Mouse (Mus musculus): Measurements from ENCODE around the gene Abi2.
A peak's percentile ranks its signal among the peaks of the same experiment; 100 is the strongest.
"Not testable (repeated sequence)": the region's sequence is repeated elsewhere in the genome, so short reads cannot be mapped to it uniquely, and the experiment has no call there.

Abi2 gene

GRCm38 (mm10) chr1:60409168-60409828, at the start of gene Abi2:
Gene Abi2 (plus strand): TSS chr1:60409619.
- peak; percentile 96 for DNase-seq (ENCODE audit: low spot score)

- no peak for DNase-seq (ENCODE audit: low spot score)
Measured at GRCm38 (mm10) chr1:60361626-60362025, 47.8 kb upstream of the Abi2 start.

GRCm38 (mm10) chr1:60376556-60376955, 32.9 kb upstream of the Abi2 start:
- DNase-seq (ENCODE audit: low spot score): no peak

DNA sequence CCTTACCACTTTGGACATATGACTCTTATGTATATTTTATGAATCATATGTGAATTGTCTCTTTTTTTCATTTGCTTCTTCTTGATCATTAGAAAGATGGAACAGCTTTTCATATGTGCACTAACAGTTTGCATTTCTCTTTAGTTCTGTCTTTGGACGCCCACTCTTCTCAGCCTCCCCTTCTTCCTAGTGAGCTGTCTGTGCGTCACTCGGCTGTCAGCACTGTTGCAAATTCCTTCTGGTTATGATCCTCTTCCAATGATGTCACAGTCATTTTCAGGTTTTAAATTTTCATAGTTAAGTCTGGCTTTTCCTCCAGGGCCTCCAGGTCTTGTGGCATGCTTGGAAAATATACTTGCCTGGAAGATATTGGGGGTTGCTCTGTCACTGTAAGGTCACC, 27.5 kb upstream of the Abi2 start:
- DNase-seq (ENCODE audit: low spot score): no peak

DNA sequence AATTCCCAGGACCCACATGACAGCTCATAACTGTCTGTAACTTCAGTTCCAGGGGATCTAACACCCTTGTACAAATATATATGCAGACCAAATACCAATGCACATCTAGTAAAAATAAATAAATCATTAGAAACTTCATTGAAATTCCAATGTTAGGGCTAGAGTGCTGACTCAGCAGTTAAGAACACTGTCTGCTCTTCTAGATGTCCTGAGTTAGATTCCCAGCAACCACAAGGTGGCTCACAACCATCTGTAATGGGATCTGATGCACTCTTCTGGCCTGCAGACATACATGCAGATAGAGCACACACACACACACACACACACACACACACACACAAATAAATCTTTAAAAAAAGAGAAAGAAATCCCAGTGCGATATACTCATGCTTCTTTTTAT, 4.6 kb upstream of the Abi2 start:
- peak; percentile 23 for DNase-seq (ENCODE audit: low spot score)

DNA sequence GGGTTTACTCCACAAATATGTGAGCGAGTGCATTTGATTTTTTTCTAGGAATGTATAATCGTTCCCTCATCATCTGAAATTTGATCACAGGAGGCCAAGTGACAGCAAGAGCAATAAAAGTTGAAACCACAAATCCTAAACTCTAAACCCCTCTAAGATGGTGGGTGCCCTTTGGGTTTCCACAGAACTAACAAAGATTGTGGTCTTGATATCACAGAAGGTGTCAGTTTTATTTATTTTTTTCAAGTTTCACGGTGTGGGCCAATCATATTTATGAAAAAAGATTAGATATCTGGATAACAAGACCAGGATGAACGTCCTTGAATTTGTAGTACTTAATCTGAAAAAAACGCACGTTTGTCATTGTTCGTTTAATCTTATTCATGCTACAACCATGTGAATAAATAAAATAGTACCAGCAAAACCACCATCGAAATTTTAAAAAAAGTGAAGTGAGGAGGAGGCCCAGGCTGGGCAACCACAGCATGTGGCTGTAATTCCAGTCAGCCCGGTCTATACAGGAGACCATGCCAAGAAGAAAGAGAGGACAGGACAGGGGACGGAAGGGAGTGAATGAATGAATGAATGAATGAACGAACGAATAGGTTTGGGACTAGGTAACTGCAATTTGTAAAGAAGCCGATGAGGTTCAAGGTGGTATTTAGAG, 785 bp upstream of the Abi2 start:
- DNase-seq (ENCODE audit: low spot score): peak; percentile 5

DNA sequence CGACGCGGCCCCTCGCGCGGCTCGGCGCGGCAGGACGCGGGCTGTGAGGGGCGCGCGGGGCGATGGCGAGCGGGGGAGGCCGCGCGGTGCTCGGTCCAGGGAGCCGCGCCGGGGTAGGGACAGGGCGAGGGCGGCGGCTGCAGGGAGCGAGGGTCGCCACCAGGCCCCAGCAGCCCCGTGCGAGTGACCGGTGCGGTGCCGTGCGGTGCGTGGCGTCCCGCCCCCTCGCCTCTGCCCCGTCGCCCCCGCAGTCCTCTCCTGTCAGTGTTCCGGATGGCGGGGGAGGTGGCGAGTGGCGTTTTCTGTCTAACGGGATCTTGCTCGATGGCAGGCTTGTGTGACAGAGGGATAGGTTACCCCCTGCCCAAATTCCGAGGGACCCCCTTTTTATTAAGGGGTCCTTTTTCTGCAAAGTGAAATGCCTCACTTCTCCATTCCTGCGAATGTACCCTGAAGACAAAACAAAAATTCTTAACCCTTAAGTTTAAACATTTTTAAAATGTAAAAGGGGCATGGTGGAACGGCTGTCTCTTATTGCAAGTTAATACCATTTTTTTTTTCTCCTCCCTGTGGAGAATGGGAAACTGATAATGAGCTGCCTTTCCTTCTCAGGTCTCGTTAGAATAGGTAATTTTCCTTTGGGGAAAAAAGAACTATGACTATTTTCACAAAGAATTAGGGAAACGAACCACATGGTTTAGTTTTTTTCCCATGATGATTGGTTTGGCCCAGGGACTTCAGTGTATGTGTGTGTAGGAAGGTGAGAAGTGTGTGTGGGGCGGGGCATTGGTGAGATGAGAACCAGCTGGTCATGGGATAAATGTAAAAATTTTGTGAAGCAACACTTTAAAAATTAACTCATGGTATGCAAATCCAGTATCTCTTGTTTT, 754 bp downstream of the Abi2 start:
- peak; percentile 22 for DNase-seq (ENCODE audit: low spot score)

- DNase-seq (ENCODE audit: low spot score): no peak
Measured at GRCm38 (mm10) chr1:60416724-60417123, 7.3 kb downstream of the Abi2 start.

DNA sequence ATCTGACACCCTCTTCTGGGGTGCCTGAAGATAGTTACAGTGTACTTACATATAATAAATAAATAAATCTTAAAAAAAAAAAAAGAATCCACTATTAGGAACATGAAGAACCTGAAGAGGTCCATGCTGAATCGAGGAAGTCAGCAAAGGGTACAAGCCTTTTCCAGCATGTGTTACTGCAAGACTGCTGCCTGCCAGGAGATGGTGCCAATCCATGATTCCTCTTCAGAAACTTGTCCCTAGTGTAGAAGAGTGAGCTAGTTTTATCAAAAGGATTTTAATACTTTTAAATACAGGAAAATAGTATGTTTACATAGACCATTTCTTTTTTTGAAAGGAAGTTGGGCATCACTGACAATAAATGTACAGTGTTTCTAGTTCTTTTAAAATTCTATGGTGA, 14.5 kb downstream of the Abi2 start:
- no peak for DNase-seq (ENCODE audit: low spot score)

DNA sequence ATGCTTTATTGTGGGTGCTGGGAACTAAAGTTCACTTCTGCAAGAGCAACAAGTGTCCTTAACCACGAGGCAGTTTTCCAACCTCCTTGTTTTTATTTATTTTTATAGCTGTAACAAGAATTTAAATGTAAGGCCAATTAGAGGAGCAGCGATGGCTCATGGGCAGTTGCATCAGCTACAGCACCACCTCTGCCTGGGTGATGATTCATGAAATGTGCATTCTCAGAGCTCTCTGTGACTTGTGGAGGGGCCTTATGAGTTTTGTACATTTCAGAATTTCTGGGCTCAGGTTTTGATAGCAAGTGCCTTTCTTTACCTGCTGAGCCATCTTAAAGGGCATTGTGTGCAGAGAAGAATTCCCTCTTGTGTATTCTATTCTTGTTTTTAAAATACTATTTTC, 18.9 kb downstream of the Abi2 start:
- no peak for DNase-seq (ENCODE audit: low spot score)

GRCm38 (mm10) chr1:60428932-60429331, 19.5 kb downstream of the Abi2 start:
- peak; percentile 36 for DNase-seq (ENCODE audit: low spot score)

- no peak for DNase-seq (ENCODE audit: low spot score)
Measured at GRCm38 (mm10) chr1:60431531-60431930, 22.1 kb downstream of the Abi2 start.

DNA sequence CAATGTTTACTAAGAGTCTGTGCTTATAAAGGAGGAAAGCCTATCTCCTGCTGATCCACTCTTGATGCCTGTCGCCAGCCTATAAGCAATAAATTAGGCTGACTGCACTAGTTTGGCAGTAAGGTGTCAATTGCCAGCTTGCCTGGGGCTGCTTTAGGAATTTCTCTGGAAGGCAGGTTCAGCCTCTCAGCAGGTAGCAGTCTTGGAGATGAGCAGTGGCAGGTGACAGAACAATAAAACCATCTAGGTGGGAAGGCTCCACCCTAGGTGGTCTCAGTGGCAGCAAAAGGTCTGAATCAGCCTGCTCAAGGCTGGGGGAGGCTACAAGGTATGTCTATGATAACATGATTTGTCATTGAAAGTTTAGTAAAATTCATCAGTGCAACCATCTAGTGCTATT, 23.1 kb downstream of the Abi2 start:
- DNase-seq (ENCODE audit: low spot score): no peak

GRCm38 (mm10) chr1:60441438-60441837, 32.0 kb downstream of the Abi2 start:
- DNase-seq (ENCODE audit: low spot score): not testable (repeated sequence)

DNA sequence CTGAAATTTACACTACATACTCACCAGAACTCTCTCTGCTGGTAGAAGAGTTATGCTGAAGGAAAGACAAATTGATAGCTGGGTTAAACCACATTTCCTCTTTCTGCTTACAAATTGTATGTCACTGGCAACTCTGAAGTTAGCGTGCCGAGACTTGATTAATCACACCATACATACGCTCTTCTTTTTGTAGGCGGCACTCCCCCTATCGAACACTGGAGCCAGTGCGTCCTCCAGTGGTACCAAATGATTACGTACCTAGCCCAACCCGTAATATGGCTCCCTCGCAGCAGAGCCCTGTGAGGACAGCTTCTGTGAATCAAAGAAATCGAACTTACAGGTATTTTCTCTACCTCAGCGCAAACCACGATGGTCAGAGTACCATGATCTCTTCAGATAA, 37.6 kb downstream of the Abi2 start:
- DNase-seq (ENCODE audit: low spot score): no peak

DNA sequence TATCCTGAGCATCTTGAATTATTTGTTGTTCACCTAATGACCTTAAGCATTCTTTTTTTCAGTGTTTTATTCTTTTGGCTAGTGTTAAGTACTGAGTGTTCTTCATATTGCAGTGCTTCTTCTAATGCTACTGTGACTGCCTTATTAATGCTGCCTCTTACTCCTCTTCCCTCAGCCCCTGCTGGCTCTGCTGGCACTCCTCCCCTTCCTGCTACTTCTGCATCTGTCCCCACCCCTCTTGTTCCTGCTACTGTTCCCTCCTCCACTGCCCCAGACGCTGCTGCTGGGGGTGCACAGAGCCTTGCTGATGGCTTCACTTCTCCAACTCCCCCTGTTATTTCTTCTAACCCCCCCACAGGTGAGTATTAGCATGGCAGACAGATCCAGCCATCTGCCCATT, 40.5 kb downstream of the Abi2 start:
- no peak for DNase-seq (ENCODE audit: low spot score)

GRCm38 (mm10) chr1:60460623-60461022, 51.2 kb downstream of the Abi2 start:
- no peak for DNase-seq (ENCODE audit: low spot score)

GRCm38 (mm10) chr1:60469491-60469890, 60.1 kb downstream of the Abi2 start:
- DNase-seq (ENCODE audit: low spot score): no peak

DNA sequence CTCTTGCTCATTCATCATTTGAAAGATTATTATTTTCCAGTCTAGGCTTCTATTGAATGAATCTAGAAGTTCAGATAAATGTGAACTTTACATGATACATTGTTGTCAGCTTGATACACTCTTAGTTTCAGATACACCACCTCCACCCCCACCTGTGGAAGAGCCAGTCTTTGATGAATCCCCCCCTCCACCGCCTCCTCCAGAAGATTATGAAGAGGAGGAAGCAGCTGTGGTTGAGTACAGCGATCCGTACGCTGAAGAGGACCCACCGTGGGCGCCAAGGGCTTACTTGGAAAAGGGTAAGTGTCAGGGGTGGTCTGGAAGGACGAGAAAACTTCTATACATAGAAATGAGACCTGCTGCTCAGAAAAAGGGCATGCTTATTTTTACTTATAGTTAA, 61.1 kb downstream of the Abi2 start:
- no peak for DNase-seq (ENCODE audit: low spot score)

DNA sequence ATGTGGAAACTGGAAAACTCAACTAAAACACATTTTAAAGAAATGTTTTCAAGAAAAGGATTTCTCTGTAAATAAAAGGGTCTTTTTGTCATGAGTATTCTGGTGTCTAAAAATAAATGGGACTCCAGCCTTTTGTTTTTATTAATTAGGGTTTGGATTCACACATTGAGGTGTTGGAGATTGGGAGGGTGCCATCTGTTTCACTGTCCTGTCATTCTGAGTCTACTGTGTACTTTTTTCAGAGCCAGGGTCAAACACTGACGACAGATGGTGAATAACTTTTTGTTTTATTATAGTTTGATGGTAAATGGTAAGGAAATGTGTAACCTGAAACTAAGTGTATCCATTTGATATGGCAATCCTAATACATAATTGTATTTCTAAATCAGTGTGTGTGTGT, 72.1 kb downstream of the Abi2 start:
- DNase-seq (ENCODE audit: low spot score): no peak

GRCm38 (mm10) chr1:60482881-60483280, 73.5 kb downstream of the Abi2 start:
- no peak for DNase-seq (ENCODE audit: low spot score)

DNA sequence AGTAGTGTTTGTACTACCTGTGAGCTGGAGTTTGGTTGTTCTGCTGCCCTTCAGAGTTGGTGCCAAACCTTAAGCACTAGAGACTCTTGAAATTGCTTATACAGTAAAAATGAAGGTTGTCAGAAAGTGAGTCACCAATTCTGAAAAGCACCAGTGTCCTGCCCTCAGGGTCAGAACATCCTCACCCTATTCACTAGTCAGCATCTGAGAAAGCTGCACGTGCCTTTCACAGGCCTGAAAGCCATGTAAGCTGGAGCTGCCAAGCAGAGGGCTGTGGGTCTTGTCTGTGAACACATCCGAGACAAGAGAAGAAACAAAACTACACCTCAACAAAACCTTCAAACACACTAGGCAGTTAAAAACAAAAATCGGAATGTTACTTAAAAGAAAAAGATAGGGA, 76.2 kb downstream of the Abi2 start:
- DNase-seq (ENCODE audit: low spot score): no peak

- no peak for DNase-seq (ENCODE audit: low spot score)
Measured at GRCm38 (mm10) chr1:60488635-60489034, 79.2 kb downstream of the Abi2 start.

Data from retina, embryonic 14.5 days (tissue).